Mouse (Mus musculus): ENCODE measurements around the gene Ccdc8.

DNA sequence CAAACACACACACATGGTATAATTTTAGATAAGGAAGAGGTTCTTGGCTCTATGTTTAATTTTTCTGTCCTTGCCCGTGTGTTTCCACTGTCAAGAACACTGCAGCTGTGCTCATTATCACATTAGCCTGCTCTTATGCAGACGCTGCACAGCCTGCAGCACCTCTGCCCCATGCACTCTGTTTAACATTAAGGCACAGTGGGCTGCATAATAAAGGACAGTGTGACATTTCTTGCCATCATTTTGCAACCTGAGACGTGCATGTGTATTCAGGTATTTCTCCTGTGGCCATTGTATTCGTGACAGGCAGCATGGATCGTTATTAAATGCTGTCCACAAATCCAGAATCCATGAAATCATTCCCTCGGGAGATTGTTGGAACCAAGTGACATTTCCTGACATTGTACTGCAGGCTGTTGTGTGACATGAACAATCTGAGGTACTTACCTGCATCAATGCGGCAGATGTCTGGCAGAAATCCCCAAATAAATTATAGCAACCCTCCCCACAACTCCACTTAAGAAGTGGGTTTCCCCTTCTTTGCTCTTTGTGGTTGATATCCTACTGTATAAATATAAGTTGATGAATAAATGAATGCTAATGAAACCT lies 4.9 kb upstream of the Ccdc8 start:
- no peak for TF ChIP-seq CTCF (IDR thresholded peaks at IDR 0.05; ENCODE audit: borderline replicate concordance, insufficient read depth, low read depth, low read length)
- no peak for TF ChIP-seq POLR2A (IDR thresholded peaks at IDR 0.05; ENCODE audit: borderline replicate concordance, insufficient read depth, low read length)
